Mouse (Mus musculus): Measurements from ENCODE around the gene Aprt. TPM values are rescaled to one million over a fixed set of nuclear protein-coding genes. Genes with fewer than 3 reads are reported as not detected.

Aprt gene
- total RNA-seq, 4 experiments from 2014 or later = 42.7 to 49.4 (median 45.2) TPM

DNA sequence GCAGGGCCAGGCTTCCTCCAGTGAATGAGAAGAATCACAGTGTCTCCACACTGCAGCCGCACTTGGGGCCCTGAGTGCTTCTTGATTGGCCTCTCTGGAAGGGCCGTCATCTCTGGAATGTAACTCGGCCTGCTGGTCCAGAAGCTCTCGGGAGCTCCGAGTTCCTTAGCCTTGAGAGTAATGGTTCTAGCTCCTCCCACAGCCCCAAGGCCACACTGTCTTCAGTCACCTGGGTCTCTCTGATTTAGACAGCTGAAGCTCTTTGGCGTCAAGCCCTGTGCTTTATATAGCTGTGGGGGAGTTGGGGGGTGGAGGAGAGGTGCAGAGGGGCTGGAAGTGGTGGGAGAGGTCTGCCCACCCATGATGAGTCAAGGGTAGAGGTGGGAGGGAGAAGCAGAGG lies 39.7 kb downstream of the Aprt start:
- no peak for DNase-seq (ENCODE audit: low spot score in 2 of 2)

DNA sequence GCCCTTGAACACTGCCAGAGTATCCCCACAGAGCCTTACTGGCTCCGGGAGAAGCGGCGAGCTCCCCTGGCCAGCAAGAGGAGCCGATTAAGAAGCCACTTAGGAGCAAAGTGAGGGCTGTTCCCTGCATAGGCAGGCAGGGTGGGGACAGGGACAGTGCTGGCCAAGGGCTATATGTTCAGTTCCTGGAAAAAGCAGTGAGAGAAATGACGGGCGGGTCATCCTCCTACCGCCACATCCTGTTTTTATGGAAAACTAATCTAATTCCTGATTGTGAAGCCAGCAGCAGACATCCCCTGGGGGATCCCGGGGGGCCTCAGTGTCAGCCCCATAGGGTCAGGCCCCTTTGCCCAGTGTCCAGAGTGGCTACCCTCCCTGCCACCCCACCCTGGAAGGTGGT lies 45.4 kb downstream of the Aprt start:
- no peak for DNase-seq (ENCODE audit: low spot score in 2 of 2)

DNA sequence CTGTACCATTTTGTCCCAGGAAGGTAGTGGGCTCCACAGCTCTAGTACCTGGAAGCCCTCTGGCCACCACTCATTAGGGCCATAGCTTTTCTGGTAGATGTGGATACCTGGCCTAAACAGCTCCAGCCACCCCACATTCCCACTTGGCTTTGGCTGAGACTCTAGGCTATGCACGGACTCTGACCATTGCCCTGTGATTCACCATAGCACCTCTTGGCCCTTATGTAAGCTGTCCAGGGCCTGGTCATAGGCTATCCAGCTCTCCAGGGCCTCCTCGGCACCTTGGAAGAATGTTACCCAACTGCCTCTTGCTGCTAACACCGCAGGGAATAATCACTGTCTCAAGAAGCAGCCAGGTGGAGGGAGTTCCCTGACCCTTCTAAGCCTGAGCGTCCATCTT lies 47.5 kb downstream of the Aprt start:
- DNase-seq (ENCODE audit: low spot score in 2 of 2) = no peak

DNA sequence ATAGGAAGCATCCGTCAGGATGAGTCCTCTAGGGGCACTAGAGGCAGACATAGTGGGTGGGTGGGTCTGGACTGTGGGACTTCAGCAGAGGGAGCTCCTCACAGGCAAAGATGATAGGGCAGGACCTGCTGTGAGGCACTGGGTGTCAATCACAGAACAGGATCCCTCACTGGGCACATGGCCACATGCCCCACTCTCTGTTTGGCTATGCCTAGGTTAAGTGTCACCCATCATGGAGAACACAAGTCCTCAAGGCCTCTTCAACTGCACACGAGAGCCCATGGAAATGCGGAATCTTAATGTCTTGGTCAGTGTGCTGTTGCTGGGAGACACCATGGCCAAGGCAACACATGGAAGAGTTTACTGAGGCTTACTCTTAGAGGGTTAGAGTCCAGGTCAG lies 48.8 kb downstream of the Aprt start:
- DNase-seq (ENCODE audit: low spot score in 2 of 2) = no peak

DNA sequence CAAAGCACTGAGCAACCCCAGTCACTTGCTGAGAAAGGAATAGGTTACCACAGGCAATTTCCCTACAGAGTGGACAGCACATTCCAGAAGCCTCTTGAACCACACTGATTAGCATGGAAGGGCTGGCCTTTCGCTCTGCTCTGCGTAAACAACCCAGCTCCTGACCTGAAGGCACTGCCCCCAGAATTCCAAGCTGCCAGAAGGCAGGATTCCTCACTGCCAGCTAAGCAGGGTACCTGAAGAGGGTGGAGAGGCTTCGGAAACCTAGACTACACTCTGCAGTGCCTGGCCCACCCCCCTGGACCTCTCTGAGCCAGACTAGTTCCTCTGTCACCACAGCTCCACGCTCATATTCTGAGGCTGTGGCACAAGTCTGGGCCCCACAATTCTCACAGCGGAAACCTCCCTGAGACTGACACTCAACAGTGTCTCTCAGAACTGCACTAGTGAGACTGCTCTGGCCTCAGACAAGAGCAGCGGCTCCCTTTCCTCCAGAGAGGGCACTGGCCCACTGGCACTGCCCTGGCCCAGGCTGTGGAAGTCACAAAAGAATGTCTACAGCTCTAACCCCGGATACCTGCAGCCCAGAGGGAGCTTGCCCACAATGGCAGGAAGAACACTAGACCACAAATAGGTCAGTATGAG lies 50.1 kb downstream of the Aprt start:
- no peak for DNase-seq (ENCODE audit: low spot score in 2 of 2)

DNA sequence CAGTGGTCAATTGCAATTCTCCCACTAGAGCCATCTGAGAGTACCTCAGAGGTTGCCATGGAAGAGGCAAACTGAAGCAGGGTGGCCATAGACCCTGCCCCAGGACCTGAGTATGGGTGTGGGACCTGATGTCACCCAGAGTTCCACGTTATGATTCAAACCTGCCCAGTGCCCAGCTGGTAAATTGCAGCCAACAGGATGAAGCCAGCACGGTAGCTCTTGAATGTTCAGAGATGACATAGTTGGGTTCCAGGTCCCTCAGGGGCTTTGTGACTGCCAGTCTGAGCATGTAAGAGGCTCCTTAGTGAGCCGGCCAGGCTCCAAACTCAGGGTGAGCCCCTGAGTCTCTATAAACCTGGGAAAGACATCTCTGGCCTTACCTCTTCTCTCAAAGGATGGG lies 50.6 kb downstream of the Aprt start:
- DNase-seq (ENCODE audit: low spot score in 2 of 2) = no peak

DNA sequence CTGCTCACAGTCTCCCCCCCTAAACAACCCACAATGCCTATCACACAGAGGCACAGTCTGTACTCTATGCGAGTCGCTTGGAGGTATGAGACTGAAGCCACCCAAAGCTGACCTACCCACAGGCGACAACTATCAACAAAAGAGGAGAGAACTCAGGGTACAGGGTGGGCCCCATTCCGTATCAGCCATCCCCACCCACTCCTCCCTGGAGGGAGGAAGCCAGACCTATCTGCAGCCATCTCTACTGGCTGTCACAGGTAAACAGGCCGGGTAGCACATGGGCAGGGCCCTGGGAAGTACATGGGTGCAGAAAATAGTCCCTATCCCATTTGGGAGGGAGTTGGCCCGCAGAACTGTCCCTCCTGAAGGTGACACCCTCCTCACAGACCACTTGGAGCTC lies 51.7 kb downstream of the Aprt start:
- DNase-seq (ENCODE audit: low spot score in 2 of 2) = no peak

Small RNAs within 50 kb of the gene (microRNA-seq; reads per million reads assigned to microRNA genes)
- not detected for gene Mir6396

Other genes starting within 250 kb of the Aprt start
- gene Trhr2, start 216.2 kb downstream of the Aprt start, total RNA-seq (2022) = not detected
- gene Zc3h18, start 200.3 kb downstream of the Aprt start, total RNA-seq (2022) = 10 to 100 TPM; 22.9 to 30.7 (median 25.8) TPM
- gene Il17c, start 154.9 kb downstream of the Aprt start, total RNA-seq (2022) = not detected
- gene Cyba, start 144.0 kb downstream of the Aprt start, total RNA-seq (2022) = 1 to 10 TPM; 3.8 to 8.6 (median 5.7) TPM
- 1 to 10 TPM; 3.4 to 5.5 (median 4.8) TPM for gene Mvd, start 133.5 kb downstream of the Aprt start, total RNA-seq (2022)
- 10 to 100 TPM in 3 of 4 experiments, 1 to 10 TPM in 1; 8.9 to 15.4 (median 13.7) TPM for gene Snai3, start 116.2 kb downstream of the Aprt start, total RNA-seq (2022)
- gene Rnf166, start 100.8 kb downstream of the Aprt start, total RNA-seq (2022) = 10 to 100 TPM; 29.9 to 37.5 (median 32.4) TPM
- gene Ctu2, start 100.8 kb downstream of the Aprt start, total RNA-seq (2022) = 1 to 10 TPM; 6.1 to 7.2 (median 6.7) TPM
- gene Piezo1, start 25.6 kb downstream of the Aprt start, total RNA-seq (2022) = 10 to 100 TPM; 11.7 to 14.4 (median 13.9) TPM
- gene Cdt1, start 8.9 kb downstream of the Aprt start, total RNA-seq (2022) = 1 to 10 TPM in 1 of 4 experiments, under 1 TPM in 3; 0.47 to 1.0 (median 0.83) TPM
- under 1 TPM; 0.92 to 0.96 (median 0.93) TPM for gene Galns, start 34.6 kb upstream of the Aprt start, total RNA-seq (2022)
- 10 to 100 TPM; 38.7 to 49.7 (median 44.0) TPM for gene Trappc2l, start 34.7 kb upstream of the Aprt start, total RNA-seq (2022)
- under 1 TPM in 1 of 4 experiments, not detected in 3; 0.27 TPM for gene Pabpn1l, start 45.8 kb upstream of the Aprt start, total RNA-seq (2022)
- 10 to 100 TPM; 12.3 to 22.0 (median 17.2) TPM for gene Cbfa2t3, start 122.2 kb upstream of the Aprt start, total RNA-seq (2022)
- 10 to 100 TPM; 10.5 to 13.1 (median 11.5) TPM for gene Acsf3, start 198.6 kb upstream of the Aprt start, total RNA-seq (2022)